Mouse (Mus musculus) hindbrain, embryonic 15.5 days (tissue): ENCODE results near the gene Sergef. TPM values are rescaled to one million over a fixed set of nuclear protein-coding genes. Genes with fewer than 3 reads are reported as not detected.
"Not testable (repeated sequence)": the region's sequence is repeated elsewhere in the genome, so short reads cannot be mapped to it uniquely, and the experiment has no call there.

ENCODE experiments used
- ATAC-seq: fragments of 200-750 bp; cut with Nextera tagmentation; 2 replicates; pipeline ENCODE4 v1.8.0; 2017; ENCODE audit warnings: low read depth, moderate number of reproducible peaks, moderate TSS enrichment; ENCODE audit not compliant: low FRiP score
- H3K27ac ChIP-seq: fragments of 300-500 bp; sonication (generic); replicated peaks from 2 replicates; pipeline ENCODE4 v1.5.1; 2015; ENCODE audit warnings: mild to moderate bottlenecking, inconsistent platforms
- H3K27me3 ChIP-seq: fragments of 300-500 bp; sonication (generic); 2 replicates; pipeline ENCODE4 v1.6.1; 2015; ENCODE audit warnings: control low read depth, inconsistent platforms
- H3K36me3 ChIP-seq: fragments of 300-500 bp; sonication (generic); 2 replicates; pipeline ENCODE4 v1.6.1; 2015; ENCODE audit warnings: control low read depth, inconsistent platforms
- H3K4me1 ChIP-seq: fragments of 300-500 bp; sonication (generic); replicated peaks from 2 replicates; pipeline ENCODE4 v1.6.1; 2015; ENCODE audit warnings: control low read depth, inconsistent platforms
- H3K4me2 ChIP-seq: fragments of 300-500 bp; sonication (generic); 2 replicates; pipeline ENCODE4 v1.6.1; 2015; ENCODE audit warnings: moderate library complexity, mild to moderate bottlenecking, inconsistent platforms
- H3K4me3 ChIP-seq: fragments of 300-500 bp; sonication (generic); 2 replicates; pipeline ENCODE4 v1.5.1; 2015; ENCODE audit warnings: mild to moderate bottlenecking, inconsistent platforms
- H3K9ac ChIP-seq: fragments of 300-500 bp; sonication (generic); 2 replicates; pipeline ENCODE4 v1.6.1; 2015; ENCODE audit warnings: inconsistent platforms
- H3K9me3 ChIP-seq: fragments of 300-500 bp; sonication (generic); 2 replicates; pipeline ENCODE4 v1.6.1; 2016; ENCODE audit warnings: control low read depth, inconsistent platforms
- WGBS: fragments of 180-500 bp; shearing (Covaris S2); methylation state at CpG from one replicate; pipeline ENCODE4 v1.1.7; 2015; 5-methylcytosine and 5-hydroxymethylcytosine counted together
- polyA plus RNA-seq: library from polyadenylated mRNA; unstranded; fragments of >200 nt; fragmentation: Nextera tagmentation; extraction: Ambion mirVana; gene quantifications from 2 replicates; pipeline ENCODE4 v1.2.1, GENCODE M21; 2015

The Sergef gene
- polyA plus RNA-seq, 1 experiment from 2014 or later, result 42.1 TPM

- Histone ChIP-seq H3K4me1 (no peaks in the 10 kb centered on the region), H3K27ac (no peak overlapping the region), H3K36me3 (no peaks in the 10 kb centered on the region), H3K9me3 (no peaks in the 10 kb centered on the region), H3K4me3 (no peak overlapping the region), H3K27me3 (no peaks in the 10 kb centered on the region), H3K4me2 (no peak overlapping the region), H3K9ac (no peak overlapping the region)
- no peak for ATAC-seq
- WGBS, result 81% methylated on average over 2 of the region's 2 CpGs
Observed at GRCm38 (mm10) chr7:46652279-46652678, 12.7 kb upstream of the Sergef start.

- 55% methylated on average over 5 of the region's 5 CpGs for WGBS
- H3K27me3 ChIP-seq, H3K4me2 ChIP-seq, H3K27ac ChIP-seq, ATAC-seq, H3K9me3 ChIP-seq, H3K9ac ChIP-seq, H3K36me3 ChIP-seq, H3K4me3 ChIP-seq, H3K4me1 ChIP-seq: not testable (repeated sequence)
Observed at GRCm38 (mm10) chr7:46650231-46650630, 10.6 kb upstream of the Sergef start.

- Histone ChIP-seq H3K4me3 (no peak overlapping the region), H3K36me3 (no peaks in the 10 kb centered on the region), H3K27ac (no peak overlapping the region), H3K27me3 (no peaks in the 10 kb centered on the region), H3K9me3 (no peaks in the 10 kb centered on the region), H3K4me2 (no peak overlapping the region), H3K9ac (no peak overlapping the region), H3K4me1 (no peaks in the 10 kb centered on the region)
- 65% methylated on average over 4 of the region's 4 CpGs for WGBS
- ATAC-seq, result no peak
Observed at GRCm38 (mm10) chr7:46648431-46649140, 9.0 kb upstream of the Sergef start.

- no peaks in the 10 kb centered on the region for H3K27me3 ChIP-seq
- WGBS, result 83% methylated on average over 1 of the region's 1 CpGs
- no peak for ATAC-seq
Observed at GRCm38 (mm10) chr7:46643172-46643571, 3.6 kb upstream of the Sergef start.

GRCm38 (mm10) chr7:46640062-46640461 is 455 bp upstream of the Sergef start:
- H3K4me1 ChIP-seq, result peaks cover 30% of the 10 kb centered on the region
- no peaks in the 10 kb centered on the region for H3K36me3 ChIP-seq
- H3K9ac ChIP-seq, result peak overlapping the region; percentile 84
- H3K4me2 ChIP-seq, result peak overlapping the region; percentile 79
- 5% methylated on average over 17 of the region's 17 CpGs for WGBS
- no peaks in the 10 kb centered on the region for H3K9me3 ChIP-seq
- H3K4me3 ChIP-seq, result peak overlapping the region; percentile 84
- no peak for ATAC-seq
- H3K27me3 ChIP-seq, result no peaks in the 10 kb centered on the region
- H3K27ac ChIP-seq, result peak overlapping the region; percentile 90

More at GRCm38 (mm10) chr7:46643172-46643571, 3.6 kb upstream of the Sergef start:
- no peak overlapping the region for H3K4me2 ChIP-seq
- H3K9ac ChIP-seq, result no peak overlapping the region
- no peaks in the 10 kb centered on the region for H3K9me3 ChIP-seq
- H3K4me1 ChIP-seq, result peaks cover 15% of the 10 kb centered on the region
- H3K27ac ChIP-seq, result no peak overlapping the region
- H3K36me3 ChIP-seq, result no peaks in the 10 kb centered on the region
- no peak overlapping the region for H3K4me3 ChIP-seq

- Histone ChIP-seq H3K9me3 (no peaks in the 10 kb centered on the region), H3K9ac (peak overlapping the region; percentile 84), H3K4me3 (peak overlapping the region; percentile 84), H3K36me3 (no peaks in the 10 kb centered on the region), H3K4me2 (peak overlapping the region; percentile 79), H3K4me1 (peaks cover 30% of the 10 kb centered on the region), H3K27me3 (no peaks in the 10 kb centered on the region), H3K27ac (peak overlapping the region; percentile 90)
- WGBS, result 5% methylated on average over 32 of the region's 32 CpGs
- ATAC-seq, result peak; percentile 36
Observed at GRCm38 (mm10) chr7:46638889-46639691, 517 bp downstream of the Sergef start.

- Histone ChIP-seq H3K4me1 (no peaks in the 10 kb centered on the region), H3K4me2 (no peak overlapping the region), H3K9me3 (no peaks in the 10 kb centered on the region), H3K27me3 (no peaks in the 10 kb centered on the region), H3K4me3 (no peak overlapping the region), H3K9ac (no peak overlapping the region), H3K27ac (no peak overlapping the region), H3K36me3 (peaks cover 36% of the 10 kb centered on the region)
- ATAC-seq, result no peak
- WGBS, result 36% methylated on average over 8 of the region's 8 CpGs
Observed at GRCm38 (mm10) chr7:46628375-46628975, 11.1 kb downstream of the Sergef start.

- no peaks in the 10 kb centered on the region for H3K9me3 ChIP-seq
- no peak overlapping the region for H3K9ac ChIP-seq
- H3K4me2 ChIP-seq, result no peak overlapping the region
- WGBS, result 65% methylated on average over 2 of the region's 3 CpGs
- H3K4me3 ChIP-seq, result no peak overlapping the region
- no peaks in the 10 kb centered on the region for H3K4me1 ChIP-seq
- H3K27me3 ChIP-seq, result no peaks in the 10 kb centered on the region
- ATAC-seq, result no peak
- H3K27ac ChIP-seq, result no peak overlapping the region
- H3K36me3 ChIP-seq, result peaks cover 29% of the 10 kb centered on the region; the same call in 1 of the 2 replicates
Observed at GRCm38 (mm10) chr7:46623979-46624378, 15.6 kb downstream of the Sergef start.

GRCm38 (mm10) chr7:46618416-46619110 is 21.0 kb downstream of the Sergef start:
- Histone ChIP-seq H3K9ac (no peak overlapping the region), H3K36me3 (peaks cover 34% of the 10 kb centered on the region; the same call in 1 of the 2 replicates), H3K4me2 (no peak overlapping the region), H3K4me1 (no peaks in the 10 kb centered on the region), H3K4me3 (no peak overlapping the region), H3K27me3 (no peaks in the 10 kb centered on the region), H3K27ac (no peak overlapping the region), H3K9me3 (no peaks in the 10 kb centered on the region)
- no peak for ATAC-seq
- 94% methylated on average over 23 of the region's 23 CpGs for WGBS

GRCm38 (mm10) chr7:46616429-46617005 is 23.1 kb downstream of the Sergef start:
- no peak overlapping the region for H3K9ac ChIP-seq
- H3K36me3 ChIP-seq, result peaks cover 38% of the 10 kb centered on the region; the same call in 1 of the 2 replicates
- H3K9me3 ChIP-seq, result no peaks in the 10 kb centered on the region
- H3K4me1 ChIP-seq, result no peaks in the 10 kb centered on the region
- H3K4me2 ChIP-seq, result no peak overlapping the region
- H3K27me3 ChIP-seq, result no peaks in the 10 kb centered on the region
- no peak for ATAC-seq
- 92% methylated on average over 7 of the region's 7 CpGs for WGBS
- no peak overlapping the region for H3K27ac ChIP-seq
- no peak overlapping the region for H3K4me3 ChIP-seq

- peaks cover 33% of the 10 kb centered on the region for H3K36me3 ChIP-seq
- no peak overlapping the region for H3K27ac ChIP-seq
- WGBS, result 76% methylated on average over 5 of the region's 5 CpGs
- H3K4me3 ChIP-seq, result no peak overlapping the region
- H3K4me2 ChIP-seq, result no peak overlapping the region
- no peaks in the 10 kb centered on the region for H3K4me1 ChIP-seq
- no peaks in the 10 kb centered on the region for H3K27me3 ChIP-seq
- H3K9ac ChIP-seq, result no peak overlapping the region
- ATAC-seq, result no peak
- H3K9me3 ChIP-seq, result no peaks in the 10 kb centered on the region
Observed at GRCm38 (mm10) chr7:46615256-46615977, 24.2 kb downstream of the Sergef start.
